Mouse (Mus musculus): ENCODE data around the gene Gpr88. TPM values are rescaled to one million over a fixed set of nuclear protein-coding genes. Genes with fewer than 3 reads are reported as not detected.
A peak's percentile ranks its signal among the peaks of the same experiment; 100 is the strongest.

The Gpr88 gene
- polyA plus RNA-seq, 1 experiment from 2014 or later = 0.65 TPM

- H3K27me3 ChIP-seq (ENCODE audit: control insufficient read depth, insufficient read depth, low read length) = no peaks in the 10 kb centered on the region
- no peaks in the 10 kb centered on the region for H3K36me3 ChIP-seq (ENCODE audit: control insufficient read depth, insufficient read depth, low read length)
- ATAC-seq (ENCODE audit: low FRiP score, low TSS enrichment) = no peak
- no peak overlapping the region for H3K4me2 ChIP-seq (replicated peaks; ENCODE audit: low read depth, low read length)
- no peak overlapping the region for H3K4me3 ChIP-seq (ENCODE audit: low read length)
- H3K9me3 ChIP-seq (ENCODE audit: control insufficient read depth, low read length) = no peaks in the 10 kb centered on the region
- no peaks in the 10 kb centered on the region for H3K4me1 ChIP-seq (ENCODE audit: control insufficient read depth, insufficient read depth, low read length)
- 59% methylated on average over 2 of the region's 2 CpGs for WGBS
- no peak overlapping the region for H3K9ac ChIP-seq (ENCODE audit: low read depth, low read length)
- no peak overlapping the region for H3K27ac ChIP-seq (ENCODE audit: low read depth, low read length)
These were observed 30.7 kb upstream of the Gpr88 start for GRCm38 (mm10) chr3:116283996-116284395.

GRCm38 (mm10) chr3:116281663-116282062 lies 28.4 kb upstream of the Gpr88 start:
- 92% methylated on average over 6 of the region's 6 CpGs for WGBS
- Histone ChIP-seq H3K4me2 (replicated peaks; ENCODE audit: low read depth, low read length) (no peak overlapping the region), H3K27ac (ENCODE audit: low read depth, low read length) (no peak overlapping the region)

GRCm38 (mm10) chr3:116277146-116277545 lies 23.8 kb upstream of the Gpr88 start:
- Histone ChIP-seq H3K9me3 (ENCODE audit: control insufficient read depth, low read length) (no peaks in the 10 kb centered on the region), H3K9ac (ENCODE audit: low read depth, low read length) (no peak overlapping the region), H3K27ac (ENCODE audit: low read depth, low read length) (no peak overlapping the region), H3K4me3 (ENCODE audit: low read length) (no peak overlapping the region), H3K4me1 (ENCODE audit: control insufficient read depth, insufficient read depth, low read length) (no peaks in the 10 kb centered on the region), H3K4me2 (replicated peaks; ENCODE audit: low read depth, low read length) (no peak overlapping the region), H3K36me3 (ENCODE audit: control insufficient read depth, insufficient read depth, low read length) (no peaks in the 10 kb centered on the region), H3K27me3 (ENCODE audit: control insufficient read depth, insufficient read depth, low read length) (no peaks in the 10 kb centered on the region)
- no peak for ATAC-seq (ENCODE audit: low FRiP score, low TSS enrichment)
- WGBS = 88% methylated on average over 8 of the region's 8 CpGs

More at GRCm38 (mm10) chr3:116281663-116282062, 28.4 kb upstream of the Gpr88 start:
- Histone ChIP-seq H3K4me3 (ENCODE audit: low read length) (no peak overlapping the region), H3K4me1 (ENCODE audit: control insufficient read depth, insufficient read depth, low read length) (no peaks in the 10 kb centered on the region), H3K9me3 (ENCODE audit: control insufficient read depth, low read length) (no peaks in the 10 kb centered on the region), H3K36me3 (ENCODE audit: control insufficient read depth, insufficient read depth, low read length) (no peaks in the 10 kb centered on the region), H3K27me3 (ENCODE audit: control insufficient read depth, insufficient read depth, low read length) (no peaks in the 10 kb centered on the region), H3K9ac (ENCODE audit: low read depth, low read length) (no peak overlapping the region)
- no peak for ATAC-seq (ENCODE audit: low FRiP score, low TSS enrichment)

GRCm38 (mm10) chr3:116271679-116272078 lies 18.4 kb upstream of the Gpr88 start:
- Histone ChIP-seq H3K9me3 (ENCODE audit: control insufficient read depth, low read length) (no peaks in the 10 kb centered on the region), H3K9ac (ENCODE audit: low read depth, low read length) (no peak overlapping the region), H3K4me2 (replicated peaks; ENCODE audit: low read depth, low read length) (no peak overlapping the region), H3K27me3 (ENCODE audit: control insufficient read depth, insufficient read depth, low read length) (no peaks in the 10 kb centered on the region), H3K36me3 (ENCODE audit: control insufficient read depth, insufficient read depth, low read length) (no peaks in the 10 kb centered on the region), H3K4me3 (ENCODE audit: low read length) (no peak overlapping the region), H3K4me1 (ENCODE audit: control insufficient read depth, insufficient read depth, low read length) (no peaks in the 10 kb centered on the region), H3K27ac (ENCODE audit: low read depth, low read length) (no peak overlapping the region)
- no peak for ATAC-seq (ENCODE audit: low FRiP score, low TSS enrichment)
- 84% methylated on average over 6 of the region's 6 CpGs for WGBS

GRCm38 (mm10) chr3:116267036-116267654 lies 13.8 kb upstream of the Gpr88 start:
- H3K36me3 ChIP-seq (ENCODE audit: control insufficient read depth, insufficient read depth, low read length) = no peaks in the 10 kb centered on the region

GRCm38 (mm10) chr3:116266360-116266759 lies 13.1 kb upstream of the Gpr88 start:
- no peaks in the 10 kb centered on the region for H3K36me3 ChIP-seq (ENCODE audit: control insufficient read depth, insufficient read depth, low read length)
- no peak overlapping the region for H3K9ac ChIP-seq (ENCODE audit: low read depth, low read length)
- no peak overlapping the region for H3K4me2 ChIP-seq (replicated peaks; ENCODE audit: low read depth, low read length)
- no peak for ATAC-seq (ENCODE audit: low FRiP score, low TSS enrichment)
- no peak overlapping the region for H3K27ac ChIP-seq (ENCODE audit: low read depth, low read length)
- WGBS = 81% methylated on average over 3 of the region's 3 CpGs
- H3K4me1 ChIP-seq (ENCODE audit: control insufficient read depth, insufficient read depth, low read length) = no peaks in the 10 kb centered on the region
- H3K4me3 ChIP-seq (ENCODE audit: low read length) = no peak overlapping the region
- H3K9me3 ChIP-seq (ENCODE audit: control insufficient read depth, low read length) = no peaks in the 10 kb centered on the region
- no peaks in the 10 kb centered on the region for H3K27me3 ChIP-seq (ENCODE audit: control insufficient read depth, insufficient read depth, low read length)

More at GRCm38 (mm10) chr3:116267036-116267654, 13.8 kb upstream of the Gpr88 start:
- H3K4me1 ChIP-seq (ENCODE audit: control insufficient read depth, insufficient read depth, low read length) = no peaks in the 10 kb centered on the region
- H3K9me3 ChIP-seq (ENCODE audit: control insufficient read depth, low read length) = no peaks in the 10 kb centered on the region
- no peak overlapping the region for H3K4me2 ChIP-seq (replicated peaks; ENCODE audit: low read depth, low read length)
- no peak overlapping the region for H3K9ac ChIP-seq (ENCODE audit: low read depth, low read length)
- 89% methylated on average over 2 of the region's 2 CpGs for whole genome bisulfite sequencing
- no peak overlapping the region for H3K27ac ChIP-seq (ENCODE audit: low read depth, low read length)
- H3K4me3 ChIP-seq (ENCODE audit: low read length) = no peak overlapping the region
- 0 out of 2 replicates have a peak, but pooled peaks have one; percentile 24 for ATAC-seq (ENCODE audit: low FRiP score, low TSS enrichment)
- no peaks in the 10 kb centered on the region for H3K27me3 ChIP-seq (ENCODE audit: control insufficient read depth, insufficient read depth, low read length)

GRCm38 (mm10) chr3:116263977-116264376 lies 10.7 kb upstream of the Gpr88 start:
- H3K4me2 ChIP-seq (replicated peaks; ENCODE audit: low read depth, low read length) = no peak overlapping the region
- no peaks in the 10 kb centered on the region for H3K9me3 ChIP-seq (ENCODE audit: control insufficient read depth, low read length)
- 79% methylated on average over 1 of the region's 1 CpGs for WGBS
- H3K27me3 ChIP-seq (ENCODE audit: control insufficient read depth, insufficient read depth, low read length) = no peaks in the 10 kb centered on the region
- no peak overlapping the region for H3K27ac ChIP-seq (ENCODE audit: low read depth, low read length)
- no peaks in the 10 kb centered on the region for H3K4me1 ChIP-seq (ENCODE audit: control insufficient read depth, insufficient read depth, low read length)
- no peaks in the 10 kb centered on the region for H3K36me3 ChIP-seq (ENCODE audit: control insufficient read depth, insufficient read depth, low read length)
- no peak overlapping the region for H3K4me3 ChIP-seq (ENCODE audit: low read length)
- no peak overlapping the region for H3K9ac ChIP-seq (ENCODE audit: low read depth, low read length)
- ATAC-seq (ENCODE audit: low FRiP score, low TSS enrichment) = no peak

GRCm38 (mm10) chr3:116263061-116263460 lies 9.8 kb upstream of the Gpr88 start:
- Histone ChIP-seq H3K36me3 (ENCODE audit: control insufficient read depth, insufficient read depth, low read length) (no peaks in the 10 kb centered on the region), H3K4me2 (replicated peaks; ENCODE audit: low read depth, low read length) (no peak overlapping the region), H3K9ac (ENCODE audit: low read depth, low read length) (no peak overlapping the region), H3K4me1 (ENCODE audit: control insufficient read depth, insufficient read depth, low read length) (no peaks in the 10 kb centered on the region), H3K4me3 (ENCODE audit: low read length) (no peak overlapping the region), H3K27ac (ENCODE audit: low read depth, low read length) (no peak overlapping the region), H3K9me3 (ENCODE audit: control insufficient read depth, low read length) (no peaks in the 10 kb centered on the region), H3K27me3 (ENCODE audit: control insufficient read depth, insufficient read depth, low read length) (no peaks in the 10 kb centered on the region)
- WGBS = 87% methylated on average over 5 of the region's 5 CpGs
- ATAC-seq (ENCODE audit: low FRiP score, low TSS enrichment) = no peak

GRCm38 (mm10) chr3:116256104-116256503 lies 2.8 kb upstream of the Gpr88 start:
- 20% methylated on average over 5 of the region's 5 CpGs for WGBS
- peaks cover 29% of the 10 kb centered on the region for H3K27me3 ChIP-seq (ENCODE audit: control insufficient read depth, insufficient read depth, low read length)
- no peaks in the 10 kb centered on the region for H3K9me3 ChIP-seq (ENCODE audit: control insufficient read depth, low read length)
- no peaks in the 10 kb centered on the region for H3K36me3 ChIP-seq (ENCODE audit: control insufficient read depth, insufficient read depth, low read length)
- H3K4me2 ChIP-seq (replicated peaks; ENCODE audit: low read depth, low read length) = no peak overlapping the region
- peaks cover 21% of the 10 kb centered on the region; the same call in 1 of the 2 replicates for H3K4me1 ChIP-seq (ENCODE audit: control insufficient read depth, insufficient read depth, low read length)
- no peak overlapping the region for H3K4me3 ChIP-seq (ENCODE audit: low read length)
- ATAC-seq (ENCODE audit: low FRiP score, low TSS enrichment) = peak; percentile 43; the same call in 1 of the 2 replicates
- H3K27ac ChIP-seq (ENCODE audit: low read depth, low read length) = no peak overlapping the region
- no peak overlapping the region for H3K9ac ChIP-seq (ENCODE audit: low read depth, low read length)

Measured in kidney, embryonic 14.5 days (tissue).